ENCODE assay signal across 9 mouse cellular contexts in the genomic region with DNA sequence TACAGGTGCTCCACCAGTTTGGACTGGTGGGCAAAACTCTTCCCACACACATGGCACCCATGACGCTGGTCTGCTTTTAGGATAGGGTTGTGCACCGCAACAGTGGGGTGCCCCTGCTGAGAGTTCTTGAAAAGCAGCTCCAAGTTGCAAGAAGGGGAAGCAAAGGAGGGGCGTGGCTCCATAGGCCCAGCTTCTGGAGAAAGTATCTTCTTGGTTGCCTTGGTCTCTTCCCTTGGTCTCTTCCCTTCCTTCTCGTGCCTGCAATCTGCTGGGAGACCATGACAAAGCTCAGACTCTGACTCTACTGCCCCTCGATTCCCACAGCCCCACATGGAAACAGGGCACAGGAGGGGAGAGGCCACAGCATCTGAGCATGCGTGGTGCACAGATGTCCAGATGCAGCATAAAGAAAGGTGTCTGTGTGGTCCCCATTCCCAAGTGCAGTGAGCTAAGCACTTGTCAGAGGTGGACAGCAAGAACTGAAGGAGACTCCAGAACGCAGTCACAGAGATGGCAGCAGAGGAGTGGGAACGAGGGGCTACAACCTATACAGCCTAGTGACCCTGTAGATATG. TPM values are rescaled to one million over a fixed set of nuclear protein-coding genes. Genes with fewer than 3 reads are reported as not detected.
DNase-seq lines count a peak whose midpoint lies in the region; ATAC-seq lines count a peak whose summit lies in the region.
"Had no signal": no experiment of that assay in that cellular context is flagged by ENCODE, and none has a peak within 500 bp of the region (broad histone marks: within the 10 kb centered on the region; RNA-seq: fewer than 3 reads in every experiment).

No protein-coding gene starts in this region.

- DNase-seq in heart, postnatal 25 days (ENCODE audit: low spot score), result no peak
- peak; percentile 51 for DNase-seq in intestine, embryonic 14.5 days (ENCODE audit: low spot score)
- no peak for DNase-seq in thymus, adult 18-20 months
- DNase-seq in spleen, postnatal 10 days (ENCODE audit: low spot score in 2 of 2), result no peak
- no peak for DNase-seq in gastrocnemius, postnatal 10 days
- DNase-seq: left cerebral cortex, postnatal 4 days had no signal

- H3K4me1 ChIP-seq in heart, embryonic 14.5 days (ENCODE audit: control insufficient read depth in 2 of 2, insufficient read depth in 2 of 2, low read length in 2 of 2), result peaks cover 10 to 12% of the 10 kb centered on the region in 2 experiments
- peaks cover 8% of the 10 kb centered on the region for H3K4me1 ChIP-seq in brown adipose tissue, adult 24 weeks (ENCODE audit: control insufficient read depth, insufficient read depth, insufficient read length, low read length)
- peaks cover 12% of the 10 kb centered on the region for H3K4me1 ChIP-seq in intestine, embryonic 14.5 days (replicated peaks; ENCODE audit: control insufficient read depth, insufficient read depth, low read length)
- peaks cover 13% of the 10 kb centered on the region for H3K4me1 ChIP-seq in midbrain, embryonic 16.5 days (ENCODE audit: control insufficient read depth, insufficient read depth, low read length)

- peak overlapping the region; percentile 72 for H3K4me2 ChIP-seq in heart, embryonic 14.5 days (ENCODE audit: low read length)
- H3K4me2 ChIP-seq in intestine, embryonic 14.5 days (ENCODE audit: low read length), result peak overlapping the region; percentile 61
- peak overlapping the region; percentile 75 for H3K4me2 ChIP-seq in midbrain, embryonic 16.5 days (ENCODE audit: low read length)

- no peak for ATAC-seq in heart, embryonic 14.5 days (ENCODE audit: insufficient number of reproducible peaks, insufficient read depth, low FRiP score, low read depth)
- ATAC-seq in intestine, embryonic 14.5 days (replicated peaks; ENCODE audit: low FRiP score, low TSS enrichment, low read depth), result no peak
- ATAC-seq in midbrain, embryonic 16.5 days, result no peak

- intact Hi-C loops in heart, postnatal 25 days (cut with DNase I), result no loop called here

- H3K27ac ChIP-seq in heart, embryonic 14.5 days (replicated peaks in 1 of 2; ENCODE audit: control insufficient read depth in 1 of 2, insufficient read depth in 1 of 2, low read depth in 2 of 2, low read length in 2 of 2), result no peak overlapping the region; a peak in 1 of 4 replicates
- no peak overlapping the region for H3K27ac ChIP-seq in brown adipose tissue, adult 24 weeks (replicated peaks; ENCODE audit: low read depth, low read length)
- no peak overlapping the region for H3K27ac ChIP-seq in intestine, embryonic 14.5 days (ENCODE audit: low read depth)
- no peak overlapping the region for H3K27ac ChIP-seq in midbrain, embryonic 16.5 days (ENCODE audit: low read length)

- H3K9ac ChIP-seq in heart, embryonic 14.5 days (ENCODE audit: low read length), result peak overlapping the region; percentile 81; the same call in 1 of the 2 replicates
- peak overlapping the region; percentile 81; the same call in 1 of the 2 replicates for H3K9ac ChIP-seq in intestine, embryonic 14.5 days (ENCODE audit: low read length)
- peak overlapping the region; percentile 95; the same call in 1 of the 2 replicates for H3K9ac ChIP-seq in midbrain, embryonic 16.5 days (ENCODE audit: low read depth, low read length)

- H3K36me3 ChIP-seq in heart, embryonic 14.5 days (ENCODE audit: control insufficient read depth, insufficient read depth, low read length), result peaks cover 12% of the 10 kb centered on the region; the same call in 1 of the 2 replicates
- peaks cover 12% of the 10 kb centered on the region for H3K36me3 ChIP-seq in intestine, embryonic 14.5 days (ENCODE audit: control insufficient read depth, insufficient read depth, low read length)
- peaks cover 3% of the 10 kb centered on the region; the same call in 1 of the 2 replicates for H3K36me3 ChIP-seq in midbrain, embryonic 16.5 days (ENCODE audit: control insufficient read depth, insufficient read depth, low read length)

- H3K4me3 ChIP-seq in heart, embryonic 14.5 days (ENCODE audit: control insufficient read depth in 1 of 2, insufficient read depth in 1 of 2, low read depth in 1 of 2, low read length in 2 of 2), result peak overlapping the region in 1 of 2 experiments; percentile 66; a peak in 2 of 4 replicates
- H3K4me3 ChIP-seq in brown adipose tissue, adult 24 weeks (ENCODE audit: insufficient read depth, low read depth, low read length), result peak overlapping the region; percentile 97
- H3K4me3 ChIP-seq in intestine, embryonic 14.5 days (ENCODE audit: low read depth, low read length), result peak overlapping the region; percentile 67
- peak overlapping the region; percentile 72 for H3K4me3 ChIP-seq in midbrain, embryonic 16.5 days (ENCODE audit: low read depth, low read length)

- no peaks in the 10 kb centered on the region for H3K9me3 ChIP-seq in heart, embryonic 14.5 days (ENCODE audit: control insufficient read depth, low read length)
- no peaks in the 10 kb centered on the region for H3K9me3 ChIP-seq in intestine, embryonic 14.5 days (ENCODE audit: control insufficient read depth, low read length)
- no peaks in the 10 kb centered on the region for H3K9me3 ChIP-seq in midbrain, embryonic 16.5 days (replicated peaks; ENCODE audit: control insufficient read depth, low read length, poor library complexity, severe bottlenecking)

- WGBS in heart, embryonic 14.5 days, result 87% methylated on average over 8 of the region's 8 CpGs
- WGBS in intestine, embryonic 14.5 days, result 78% methylated on average over 8 of the region's 8 CpGs
- 81% methylated on average over 8 of the region's 8 CpGs for WGBS in midbrain, embryonic 16.5 days

- no peaks in the 10 kb centered on the region for H3K27me3 ChIP-seq in heart, embryonic 14.5 days (ENCODE audit: control insufficient read depth, insufficient read depth, low read length)
- no peaks in the 10 kb centered on the region for H3K27me3 ChIP-seq in intestine, embryonic 14.5 days (replicated peaks; ENCODE audit: control insufficient read depth, insufficient read depth, low read length)
- H3K27me3 ChIP-seq in midbrain, embryonic 16.5 days (ENCODE audit: control insufficient read depth, insufficient read depth, low read depth, low read length), result no peaks in the 10 kb centered on the region

RNA-seq across cellular contexts. Expression of a gene that starts 1.1 kb away (rescaled TPM):
- 3.8 and 4.6 TPM in 2 replicates for polyA plus RNA-seq in heart, embryonic 14.5 days (2014; fragmentation: Nextera tagmentation; extraction: Ambion mirVana)
- total RNA-seq in heart, postnatal 25 days (2021), result 1 to 10 TPM; 4.4 to 5.3 TPM
- 3.4 and 3.6 TPM in 2 replicates for polyA plus RNA-seq in brown adipose tissue, adult 24 weeks (2012; ENCODE audit: insufficient read depth, insufficient read length, missing spikeins)
- 9.2 and 9.7 TPM in 2 replicates for polyA plus RNA-seq in intestine, embryonic 14.5 days (2014; fragmentation: Nextera tagmentation; extraction: Ambion mirVana)
- polyA plus RNA-seq in midbrain, embryonic 16.5 days (2015; fragmentation: Nextera tagmentation; extraction: Ambion mirVana), result 4.9 and 6.3 TPM in 2 replicates
- 1 to 10 TPM; 2.9 to 3.7 TPM for total RNA-seq in gastrocnemius, postnatal 10 days (2021)

RNA-seq across cellular contexts. Expression of a gene that starts 5.4 kb away (rescaled TPM):
- 4.5 and 4.6 TPM in 2 replicates for polyA plus RNA-seq in heart, embryonic 14.5 days (2014; fragmentation: Nextera tagmentation; extraction: Ambion mirVana)
- total RNA-seq in heart, postnatal 25 days (2021), result 1 to 10 TPM; 2.2 to 2.3 TPM
- 1.0 and 1.4 TPM in 2 replicates for polyA plus RNA-seq in brown adipose tissue, adult 24 weeks (2012; ENCODE audit: insufficient read depth, insufficient read length, missing spikeins)
- polyA plus RNA-seq in intestine, embryonic 14.5 days (2014; fragmentation: Nextera tagmentation; extraction: Ambion mirVana), result 6.2 and 7.4 TPM in 2 replicates
- 4.6 and 5.4 TPM in 2 replicates for polyA plus RNA-seq in midbrain, embryonic 16.5 days (2015; fragmentation: Nextera tagmentation; extraction: Ambion mirVana)
- total RNA-seq in gastrocnemius, postnatal 10 days (2021), result 1 to 10 TPM; 1.7 to 2.7 TPM

RNA-seq across cellular contexts. Expression of a gene that starts 14.3 kb away (rescaled TPM):
- 5.8 and 6.4 TPM in 2 replicates for polyA plus RNA-seq in heart, embryonic 14.5 days (2014; fragmentation: Nextera tagmentation; extraction: Ambion mirVana)
- 1 to 10 TPM; 2.7 to 2.8 TPM for total RNA-seq in heart, postnatal 25 days (2021)
- polyA plus RNA-seq in brown adipose tissue, adult 24 weeks (2012; ENCODE audit: insufficient read depth, insufficient read length, missing spikeins), result 1.6 and 2.6 TPM in 2 replicates
- polyA plus RNA-seq in intestine, embryonic 14.5 days (2014; fragmentation: Nextera tagmentation; extraction: Ambion mirVana), result 9.6 and 10.6 TPM in 2 replicates
- polyA plus RNA-seq in midbrain, embryonic 16.5 days (2015; fragmentation: Nextera tagmentation; extraction: Ambion mirVana), result 4.9 and 5.3 TPM in 2 replicates
- total RNA-seq in gastrocnemius, postnatal 10 days (2021), result 1 to 10 TPM; 2.8 to 4.3 TPM

RNA-seq across cellular contexts. Expression of a gene that starts 16.5 kb away (rescaled TPM):
- 4.7 TPM in 2 replicates for polyA plus RNA-seq in heart, embryonic 14.5 days (2014; fragmentation: Nextera tagmentation; extraction: Ambion mirVana)
- 1 to 10 TPM; 3.4 to 4.7 TPM for total RNA-seq in heart, postnatal 25 days (2021)
- 1.5 and 1.8 TPM in 2 replicates for polyA plus RNA-seq in brown adipose tissue, adult 24 weeks (2012; ENCODE audit: insufficient read depth, insufficient read length, missing spikeins)
- 9.8 and 11.3 TPM in 2 replicates for polyA plus RNA-seq in intestine, embryonic 14.5 days (2014; fragmentation: Nextera tagmentation; extraction: Ambion mirVana)
- polyA plus RNA-seq in midbrain, embryonic 16.5 days (2015; fragmentation: Nextera tagmentation; extraction: Ambion mirVana), result 10.1 and 10.5 TPM in 2 replicates
- total RNA-seq in gastrocnemius, postnatal 10 days (2021), result 1 to 10 TPM; 3.6 to 5.1 TPM

RNA-seq across cellular contexts. Expression of a gene that starts 29.5 kb away (rescaled TPM):
- 16.4 and 18.4 TPM in 2 replicates for polyA plus RNA-seq in heart, embryonic 14.5 days (2014; fragmentation: Nextera tagmentation; extraction: Ambion mirVana)
- total RNA-seq in heart, postnatal 25 days (2021), result 1 to 10 TPM; 2.8 TPM
- polyA plus RNA-seq in brown adipose tissue, adult 24 weeks (2012; ENCODE audit: insufficient read depth, insufficient read length, missing spikeins), result 4.1 and 6.6 TPM in 2 replicates
- polyA plus RNA-seq in intestine, embryonic 14.5 days (2014; fragmentation: Nextera tagmentation; extraction: Ambion mirVana), result 24.1 and 25.2 TPM in 2 replicates
- polyA plus RNA-seq in midbrain, embryonic 16.5 days (2015; fragmentation: Nextera tagmentation; extraction: Ambion mirVana), result 27.7 and 28.1 TPM in 2 replicates
- total RNA-seq in gastrocnemius, postnatal 10 days (2021), result 1 to 10 TPM; 3.2 to 4.5 TPM
